Mouse (Mus musculus) retina, postnatal 7 days (tissue): ENCODE measurements around the gene Rprd1b.
A peak's percentile ranks its signal among the peaks of the same experiment; 100 is the strongest.

Experiments used
- DNase-seq: peaks from one replicate; pipeline ENCODE4 v3.0.0-alpha.2; 2012; ENCODE audit warnings: low read depth, low spot score

Gene Rprd1b

DNA sequence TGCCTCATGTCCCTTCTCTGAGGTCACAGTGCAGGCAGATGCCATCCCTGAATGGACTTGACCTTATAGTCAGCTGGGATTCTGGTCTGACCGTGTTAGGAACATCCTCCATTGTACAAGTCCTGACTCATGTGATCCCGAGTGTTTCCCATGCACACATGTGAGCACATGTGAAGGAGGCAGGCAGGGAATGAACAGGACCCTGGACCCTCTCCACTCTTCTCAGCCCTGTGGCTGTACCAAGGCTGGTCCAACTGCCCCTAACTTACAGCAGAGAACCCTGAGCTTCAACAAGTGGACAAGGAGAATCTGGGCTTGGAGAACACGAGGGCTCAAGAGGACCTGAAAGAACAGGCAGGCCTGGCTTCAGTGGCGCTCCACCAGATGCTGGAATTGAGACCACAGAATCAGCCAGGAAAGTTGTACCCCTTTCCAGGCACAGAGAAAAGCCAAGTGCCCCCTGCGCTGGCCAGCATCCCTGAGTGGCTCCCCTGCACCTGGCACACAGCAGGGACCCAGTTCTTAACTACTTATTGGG lies 117.3 kb downstream of the Rprd1b start:
- DNase-seq, result no peak

DNA sequence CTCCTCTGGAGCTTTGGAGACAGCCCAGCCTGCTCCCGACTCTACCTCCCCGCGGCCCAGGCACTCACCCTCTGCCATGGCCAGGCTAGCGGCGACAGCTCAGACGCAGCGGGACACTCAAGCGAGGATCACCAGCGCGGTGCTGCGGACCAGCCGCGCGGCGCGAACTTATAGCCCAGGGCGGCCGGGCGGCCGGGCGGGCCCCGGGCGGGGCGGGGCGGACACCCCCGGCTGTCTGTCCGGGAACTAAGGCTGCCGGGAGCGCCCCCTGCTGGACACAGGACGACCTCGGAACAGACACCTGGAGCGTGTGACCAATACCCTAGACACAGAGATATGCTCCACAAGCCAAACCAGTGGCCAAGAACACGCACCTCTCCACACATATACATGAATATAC lies 117.9 kb downstream of the Rprd1b start, which contains the start of gene Tgm2:
Gene Tgm2, minus strand, starts transcription at position 214 of the 400 bp plus-strand sequence.
- DNase-seq, result peak; percentile 64

DNA sequence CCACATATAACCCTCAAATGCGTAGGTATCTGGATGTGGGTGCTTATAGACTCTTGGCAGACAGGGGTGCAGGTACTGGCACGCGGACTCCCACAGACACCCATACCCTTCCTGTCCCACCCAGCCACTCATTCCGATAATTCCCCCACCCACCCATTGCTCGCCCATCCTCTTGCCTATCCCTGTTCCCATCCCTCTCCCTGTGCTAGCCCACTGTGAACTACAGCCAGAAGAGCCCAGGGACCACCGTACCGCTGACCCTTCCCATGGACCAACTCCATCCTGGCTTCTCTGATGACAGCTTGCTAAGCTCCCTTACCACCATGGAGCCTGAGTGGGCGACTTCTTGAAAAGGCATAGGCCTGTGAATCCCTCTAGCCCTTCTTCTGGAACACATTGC lies 118.7 kb downstream of the Rprd1b start:
- no peak for DNase-seq

DNA sequence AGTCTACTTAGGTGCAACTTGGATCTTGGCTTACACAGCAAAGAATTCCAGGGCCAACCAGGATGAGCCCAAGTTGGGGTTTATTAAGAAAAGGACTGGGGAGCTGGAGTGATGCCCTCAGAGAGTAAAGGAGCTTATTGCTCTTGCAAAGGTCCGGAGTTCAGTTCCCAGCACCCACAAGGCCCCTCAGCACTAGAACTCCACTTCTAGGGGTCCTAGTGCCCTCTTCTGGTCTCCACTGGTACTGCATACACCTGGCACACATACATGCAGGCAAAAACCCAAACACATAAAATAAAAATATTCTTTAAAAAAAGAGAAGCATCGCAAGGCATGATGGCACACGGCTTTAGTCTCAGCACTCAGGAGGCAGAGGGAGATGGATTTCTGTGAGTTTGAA lies 122.8 kb downstream of the Rprd1b start:
- DNase-seq, result no peak

DNA sequence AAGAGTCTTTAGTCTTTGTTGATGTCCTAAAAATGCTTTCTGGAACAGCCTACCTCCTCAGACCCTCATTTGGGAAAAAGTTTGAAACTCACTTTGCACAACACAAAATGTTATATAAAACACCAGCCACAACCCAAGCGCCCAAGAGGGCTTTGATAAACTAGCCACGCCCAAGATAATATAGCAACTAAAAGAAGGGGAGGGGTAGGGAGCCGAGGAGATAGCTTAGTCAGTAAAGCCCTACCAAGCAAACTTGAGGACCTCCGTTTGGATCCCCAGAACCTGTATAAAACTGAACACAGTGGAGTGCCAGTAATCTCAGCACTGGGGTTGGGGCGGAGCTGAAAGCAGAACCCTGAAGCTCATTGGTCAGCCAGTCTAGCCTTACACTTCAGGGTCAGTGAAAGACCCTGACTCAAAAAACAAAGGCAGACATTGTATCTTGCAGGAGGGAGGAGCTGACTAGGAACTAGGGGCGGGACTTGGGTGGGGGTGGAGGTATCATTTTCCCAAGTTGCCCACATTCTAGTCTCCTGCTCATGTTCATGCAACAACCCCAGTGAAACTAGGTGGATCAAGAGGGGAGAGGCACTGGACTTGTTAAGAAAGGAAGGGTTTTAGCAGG lies 124.5 kb downstream of the Rprd1b start:
- no peak for DNase-seq

DNA sequence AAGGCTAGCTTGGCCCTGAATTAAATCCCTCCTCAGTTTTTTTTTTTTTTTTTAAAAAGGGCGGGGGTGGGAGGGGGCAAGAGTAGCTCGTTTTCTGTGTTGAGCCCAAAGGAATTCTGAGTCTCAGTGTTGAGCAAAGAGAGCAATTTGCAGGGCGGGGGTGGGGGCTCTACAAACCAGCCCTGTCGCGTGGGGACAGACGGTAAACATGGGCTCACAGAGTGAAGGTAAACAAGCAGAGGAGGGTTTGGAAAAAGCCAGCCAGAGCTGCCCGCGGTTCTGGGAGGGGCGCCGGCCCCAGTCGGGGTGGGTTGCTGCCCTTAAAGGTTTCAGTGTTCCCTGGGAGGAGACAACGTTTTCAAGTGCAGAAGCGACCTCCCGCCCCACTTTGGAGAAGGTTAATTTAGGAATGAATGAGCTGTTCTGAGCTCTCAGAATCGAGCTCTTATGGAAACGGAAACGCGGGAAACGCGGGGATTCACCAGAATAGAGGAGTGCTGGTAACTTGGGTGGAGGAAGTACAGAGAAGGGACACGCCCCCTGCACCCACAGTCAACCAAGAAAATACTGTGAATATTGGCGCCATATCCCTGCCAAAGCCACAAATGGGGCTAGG lies 125.5 kb downstream of the Rprd1b start:
- DNase-seq, result no peak

DNA sequence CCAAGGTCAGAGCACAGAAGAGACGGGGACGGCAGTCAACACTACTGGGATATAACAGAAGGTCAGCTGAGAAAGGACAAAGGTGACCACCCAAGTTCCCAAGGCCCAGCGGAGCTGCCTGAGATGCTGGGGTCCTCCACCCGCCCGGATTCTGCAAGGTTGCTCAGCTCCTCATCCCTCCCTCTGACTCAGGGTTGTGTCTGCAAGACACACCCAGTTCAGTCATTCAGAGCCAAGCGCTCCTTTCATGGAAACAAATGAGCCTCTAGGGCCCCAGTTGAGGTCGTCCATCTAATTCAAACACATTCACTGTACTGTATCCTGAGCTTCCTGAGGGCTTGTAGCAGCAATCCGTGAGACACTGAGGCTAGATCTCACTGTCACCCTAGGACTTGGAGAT lies 126.3 kb downstream of the Rprd1b start:
- no peak for DNase-seq

DNA sequence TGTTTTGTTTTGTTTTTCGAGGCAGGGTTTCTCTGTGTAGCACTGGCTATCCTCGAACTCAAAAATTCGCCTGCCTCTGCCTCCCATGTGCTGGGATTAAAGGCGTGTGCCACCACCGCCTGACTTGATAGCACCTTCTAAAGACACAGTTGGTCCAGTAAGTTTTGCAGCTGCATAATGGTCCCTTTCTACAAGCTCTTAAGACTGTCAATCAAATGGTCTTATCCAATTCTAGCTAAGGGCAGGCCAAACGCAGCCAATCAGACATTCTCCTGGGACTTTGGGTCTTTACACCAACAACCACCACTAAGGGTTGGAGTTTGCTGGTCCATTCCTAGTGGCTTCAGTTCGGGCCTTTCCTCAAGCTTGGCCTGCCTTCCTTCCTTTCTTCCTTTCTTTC lies 126.8 kb downstream of the Rprd1b start:
- DNase-seq, result no peak

DNA sequence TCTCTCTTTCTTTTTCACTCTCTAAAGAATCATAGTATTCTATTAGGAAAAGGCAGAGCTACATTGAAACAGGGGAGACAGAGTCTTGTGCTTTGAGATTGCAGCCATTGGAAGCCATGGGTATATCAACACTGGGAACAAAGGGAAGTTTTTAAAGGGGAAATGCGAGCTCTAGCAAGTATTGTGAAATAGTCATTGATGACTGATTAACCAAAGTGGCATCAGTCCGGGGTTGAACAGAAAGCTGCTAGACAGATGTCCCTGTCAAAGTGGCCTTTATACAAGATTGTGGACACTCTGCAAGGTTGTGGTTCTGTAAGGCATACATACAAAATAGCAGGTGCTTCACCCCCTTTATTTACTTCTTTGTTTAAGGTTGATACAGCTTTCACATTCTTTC lies 127.3 kb downstream of the Rprd1b start:
- DNase-seq, result no peak

DNA sequence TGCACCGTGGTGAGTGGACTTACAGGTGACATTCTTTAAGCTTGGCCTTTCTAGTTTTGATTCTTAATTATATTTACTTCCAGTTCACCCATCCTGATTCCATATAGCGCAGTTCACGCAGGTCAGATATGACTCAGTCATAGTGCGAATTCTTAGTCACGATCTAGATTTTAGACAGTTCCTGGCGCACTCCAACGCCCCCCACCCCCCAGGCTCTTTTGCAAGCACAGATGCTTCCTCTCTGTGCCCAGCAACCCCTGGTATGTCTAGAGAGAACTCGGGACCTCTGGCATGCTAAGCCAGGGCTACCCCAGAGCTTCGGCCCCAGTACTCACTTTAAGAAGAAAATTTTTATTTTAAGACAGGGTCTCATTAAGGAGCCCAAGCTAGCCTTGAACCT lies 128.2 kb downstream of the Rprd1b start:
- DNase-seq, result no peak

DNA sequence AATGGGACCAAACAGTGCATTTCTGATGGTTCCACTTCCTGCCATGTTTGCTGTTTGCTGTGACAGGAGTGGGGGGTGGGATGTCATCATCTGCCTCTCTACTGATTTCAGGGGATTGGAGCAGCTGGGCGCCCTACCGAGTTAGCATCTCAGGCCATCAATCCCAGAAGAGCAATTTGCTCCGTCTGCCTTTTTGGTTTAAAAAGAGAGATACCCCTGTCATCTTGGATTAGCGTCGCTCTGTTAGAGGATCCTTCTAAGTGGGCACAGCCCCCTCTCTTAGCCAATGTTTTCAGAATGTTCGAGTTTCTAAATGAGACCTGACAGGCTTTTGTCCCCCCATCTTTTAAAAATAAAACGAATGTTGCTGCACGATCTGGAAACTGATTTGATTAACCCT lies 129.4 kb downstream of the Rprd1b start:
- no peak for DNase-seq

DNA sequence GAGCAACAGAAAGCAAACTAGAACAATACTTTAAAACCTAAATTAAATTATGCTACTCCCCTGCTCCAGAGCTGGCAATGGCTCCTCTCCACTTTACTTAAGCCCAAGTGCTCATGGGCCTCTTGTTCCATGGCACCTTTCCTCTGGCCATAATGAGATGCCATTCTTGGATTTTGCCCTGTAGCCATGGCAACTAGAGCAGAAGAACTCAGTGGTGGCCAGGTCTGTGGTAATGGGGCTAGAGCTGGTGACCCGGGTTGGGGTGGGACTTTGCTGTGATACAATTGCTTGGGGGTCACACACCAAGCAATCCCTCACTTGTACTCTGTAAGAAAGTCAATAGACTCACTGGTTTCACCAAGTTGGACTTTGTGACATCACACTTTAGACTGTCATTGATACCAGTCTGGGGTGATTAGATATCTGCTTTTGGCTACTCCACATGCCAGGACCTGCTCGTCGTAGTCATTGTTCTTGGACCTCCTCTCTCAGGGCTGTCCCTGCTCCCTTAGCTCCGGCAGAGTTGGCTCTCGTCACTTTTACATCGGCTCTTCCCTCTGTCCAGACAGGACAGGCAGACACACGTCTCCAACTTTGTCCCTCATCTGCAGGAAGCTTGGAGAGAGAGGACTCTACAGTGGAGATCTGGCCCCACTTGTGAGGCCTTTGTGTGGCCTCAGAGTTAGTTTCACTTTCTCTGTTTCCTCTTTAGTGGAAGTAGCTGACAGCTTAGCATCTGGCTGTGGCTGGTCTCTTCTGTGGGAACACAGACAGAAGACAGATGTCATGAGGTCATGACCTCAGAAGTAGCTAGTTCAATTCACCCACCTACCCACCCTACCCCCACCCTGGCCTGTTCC lies 131.3 kb downstream of the Rprd1b start:
- DNase-seq, result no peak

DNA sequence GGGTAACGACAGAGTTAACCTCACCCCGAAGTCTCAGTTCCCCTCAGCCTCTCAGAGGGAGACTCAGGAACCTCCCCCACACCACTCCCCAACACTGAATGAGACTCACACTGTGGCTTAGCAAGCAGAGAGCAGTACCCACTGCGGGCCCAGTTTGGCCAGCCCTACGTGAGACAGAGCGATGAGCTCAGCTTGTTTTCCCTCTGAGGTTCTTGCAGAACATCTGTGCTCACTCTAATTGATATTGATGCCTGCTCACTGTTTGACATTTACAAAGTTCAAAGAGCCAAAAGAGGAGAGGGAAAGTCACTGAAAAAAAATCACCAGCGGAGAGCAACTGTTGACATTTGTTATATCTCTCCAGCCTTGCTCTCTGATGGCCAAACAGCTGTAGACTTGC lies 133.5 kb downstream of the Rprd1b start:
- no peak for DNase-seq

DNA sequence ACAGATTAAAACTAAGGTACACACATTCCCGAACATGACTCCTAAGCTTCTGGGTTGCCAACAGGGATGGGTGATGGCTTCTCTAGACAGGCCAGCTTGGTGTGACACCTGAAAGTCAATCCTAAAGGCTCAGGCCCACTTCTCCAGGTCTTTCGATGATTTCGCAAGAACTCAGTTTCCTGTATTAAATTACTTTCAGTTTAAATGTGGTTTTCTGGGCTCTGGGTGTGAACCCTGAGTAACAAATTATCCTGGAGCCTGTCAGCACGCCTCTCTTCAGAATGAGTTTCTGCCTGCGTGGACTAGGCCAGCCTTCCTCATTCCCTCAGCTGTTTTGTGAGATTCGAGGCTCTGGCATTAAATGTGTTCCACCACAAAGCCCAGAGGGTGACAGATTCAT lies 134.7 kb downstream of the Rprd1b start:
- no peak for DNase-seq

DNA sequence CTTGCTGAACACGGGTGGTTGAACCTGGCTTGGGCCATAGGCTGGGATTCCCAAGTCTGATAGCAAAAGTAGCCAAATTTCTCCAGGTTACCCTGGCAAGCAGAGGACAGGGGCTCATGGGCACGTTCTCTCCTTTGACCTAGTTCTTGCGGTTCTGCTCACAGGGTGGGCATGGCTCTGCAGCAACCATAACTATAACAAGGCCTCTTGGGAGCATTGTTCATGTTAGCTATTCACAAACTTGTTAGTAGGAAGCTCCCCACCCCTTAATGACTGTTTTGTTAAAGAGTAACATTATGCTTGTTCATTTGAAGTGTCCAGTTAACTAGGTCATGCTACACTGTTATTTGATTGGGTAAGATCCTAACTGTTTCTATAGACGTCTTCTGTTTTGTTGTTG lies 137.5 kb downstream of the Rprd1b start:
- no peak for DNase-seq

DNA sequence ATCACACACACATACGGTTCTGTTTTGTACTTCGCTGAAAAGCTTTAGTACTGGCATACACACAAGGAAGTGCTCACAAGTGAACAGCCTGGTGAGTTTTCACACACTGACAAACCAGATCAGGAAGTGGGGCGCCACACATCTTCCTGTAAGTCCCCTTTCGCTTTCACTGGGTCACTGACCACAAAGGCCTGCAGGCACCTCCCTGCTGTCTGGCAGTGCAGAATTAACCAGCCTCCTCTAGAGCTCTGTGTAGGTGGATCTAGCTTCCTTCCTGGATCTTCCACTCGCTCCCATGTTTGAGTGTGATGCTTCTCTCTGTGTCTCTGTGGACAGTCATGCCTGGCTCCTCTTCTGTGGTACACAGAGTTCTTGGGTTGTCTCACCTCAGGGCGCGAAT lies 138.3 kb downstream of the Rprd1b start:
- no peak for DNase-seq

DNA sequence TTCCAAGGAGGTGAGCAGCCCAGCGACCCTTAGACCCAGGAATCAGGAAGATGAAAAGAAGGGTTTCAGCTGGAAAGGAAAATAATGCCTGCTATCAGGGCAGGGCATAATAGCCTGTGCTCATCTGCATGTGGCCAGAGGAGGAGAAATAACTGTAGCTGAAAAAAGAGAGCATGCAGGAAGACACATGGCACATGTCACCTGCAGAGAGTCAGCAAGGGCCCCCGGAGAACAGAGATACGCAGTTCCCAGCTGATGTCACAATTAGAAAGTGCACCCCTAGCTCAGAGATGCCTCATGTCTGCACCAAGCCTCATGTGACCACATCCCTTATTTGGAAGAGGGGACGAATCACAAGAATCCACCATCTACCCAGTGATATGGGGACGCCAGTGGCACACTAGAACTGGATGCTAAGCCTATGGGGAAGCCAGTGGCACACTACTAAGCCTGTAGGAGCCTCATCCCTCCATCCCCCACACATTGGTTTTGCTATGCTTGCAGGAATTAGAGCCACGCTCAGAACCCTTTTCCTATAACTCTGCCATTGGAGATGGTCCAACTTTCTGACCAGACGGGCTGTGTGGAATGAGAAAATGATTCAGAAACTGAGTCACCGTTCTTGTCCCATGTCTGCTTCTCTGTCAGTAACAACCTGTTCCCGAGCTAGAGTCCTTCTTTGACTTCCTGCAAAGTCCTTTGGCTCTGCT lies 139.4 kb downstream of the Rprd1b start:
- DNase-seq, result no peak

DNA sequence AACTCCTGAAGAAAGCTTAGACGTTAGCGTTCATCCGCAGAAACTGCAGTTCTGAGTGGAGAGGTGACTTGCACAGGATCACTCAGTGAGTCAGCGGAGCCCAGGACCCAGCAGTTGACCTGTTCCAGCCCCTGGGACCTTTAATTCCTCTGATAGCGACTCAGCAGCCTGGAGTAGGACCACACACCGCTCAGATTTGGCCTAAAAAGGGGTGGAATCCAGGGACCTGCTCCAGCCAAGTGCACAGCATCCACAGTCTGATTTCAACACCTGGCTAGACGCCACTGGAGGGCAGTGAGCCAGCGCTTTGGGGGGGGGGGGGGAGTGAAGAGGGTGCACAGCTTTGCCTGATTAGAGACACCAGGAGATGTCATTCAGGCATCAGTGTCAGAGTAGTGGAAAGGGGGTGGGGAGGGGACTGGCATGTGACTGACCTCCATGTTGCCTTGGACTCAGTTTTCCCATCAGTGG lies 140.5 kb downstream of the Rprd1b start:
- no peak for DNase-seq

DNA sequence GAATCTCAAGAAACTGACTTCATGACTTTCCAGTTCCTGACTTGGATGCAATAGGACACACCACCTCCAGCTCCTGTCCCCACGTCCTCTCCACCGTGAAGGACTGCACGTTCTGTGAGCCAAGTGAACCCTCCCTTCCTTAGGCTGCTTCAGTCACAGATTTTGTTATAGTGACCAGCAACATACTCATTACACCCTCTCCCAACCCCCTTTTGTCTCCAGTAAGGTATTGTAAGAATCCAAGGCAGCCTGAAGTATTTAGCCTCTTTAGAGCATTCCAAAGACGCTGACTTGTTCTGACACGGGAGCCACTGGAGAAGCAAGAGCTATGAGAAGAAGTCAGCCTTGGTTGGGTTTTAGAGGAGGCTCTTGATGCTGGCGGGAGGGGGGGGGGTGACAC lies 141.1 kb downstream of the Rprd1b start:
- no peak for DNase-seq

DNA sequence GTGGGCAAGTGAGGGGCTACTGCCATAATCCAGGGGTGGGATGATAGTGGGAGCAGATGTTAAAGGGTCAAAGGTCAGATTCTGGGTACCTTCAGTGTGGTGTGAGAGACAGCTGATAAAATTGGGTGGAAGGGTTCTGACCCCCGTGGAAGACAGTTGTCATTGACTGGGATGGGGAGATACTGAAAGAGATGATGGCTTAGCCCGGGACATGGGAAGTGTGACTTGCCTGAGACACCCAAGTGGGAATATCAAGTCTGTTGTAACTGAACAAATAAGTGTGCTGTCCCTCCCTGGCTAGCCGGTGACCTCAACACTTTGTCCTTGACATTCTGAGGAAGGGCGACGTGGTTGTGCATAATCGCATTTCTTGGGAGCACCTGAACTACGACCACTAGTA lies 141.5 kb downstream of the Rprd1b start:
- DNase-seq, result no peak

DNA sequence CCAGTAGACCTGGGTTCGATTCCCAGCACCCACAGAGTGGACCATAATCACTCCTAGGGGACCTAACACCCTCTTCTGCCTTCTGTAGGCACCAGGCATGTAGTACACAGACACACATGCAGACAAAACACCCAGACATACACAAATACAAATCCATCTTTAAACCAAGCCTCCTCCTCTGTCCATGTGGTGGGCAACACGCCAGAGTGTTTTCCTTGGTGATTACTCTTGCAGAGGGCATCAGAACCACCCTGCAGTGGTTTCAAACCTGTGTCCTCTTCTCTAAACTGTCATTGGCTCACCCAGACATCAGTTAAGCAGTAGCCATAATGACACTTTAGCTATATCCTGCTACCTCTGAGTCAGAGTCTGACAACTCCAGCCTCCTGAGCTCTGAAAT lies 142.1 kb downstream of the Rprd1b start:
- no peak for DNase-seq

DNA sequence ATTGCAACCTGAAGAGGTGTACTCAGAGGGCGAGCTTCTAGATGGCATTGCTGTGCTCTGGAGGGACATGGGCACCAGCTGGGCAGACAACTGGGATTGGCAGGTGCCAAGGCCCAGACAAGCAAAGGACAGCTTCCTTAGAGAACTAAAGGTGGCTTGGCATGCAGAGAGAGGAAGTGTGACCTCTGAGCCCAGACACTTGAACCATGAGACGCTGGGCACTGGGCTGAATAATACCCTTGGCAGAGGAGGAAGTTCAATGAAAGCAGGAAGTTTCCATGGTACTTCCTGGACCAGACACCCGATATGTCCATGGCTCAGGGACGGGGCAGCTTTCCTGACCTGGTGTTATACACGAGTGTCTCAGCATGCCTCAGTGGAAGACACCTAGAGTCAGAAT lies 146.1 kb downstream of the Rprd1b start:
- DNase-seq, result no peak
